Mouse (Mus musculus): ENCODE data around the gene Ankrd54. TPM values are rescaled to one million over a fixed set of nuclear protein-coding genes. Genes with fewer than 3 reads are reported as not detected.
"Not testable (repeated sequence)": the region's sequence is repeated elsewhere in the genome, so short reads cannot be mapped to it uniquely, and the experiment has no call there.

Ankrd54 gene
- polyA plus RNA-seq, 1 experiment from 2014 or later, result 20.2 TPM

DNA sequence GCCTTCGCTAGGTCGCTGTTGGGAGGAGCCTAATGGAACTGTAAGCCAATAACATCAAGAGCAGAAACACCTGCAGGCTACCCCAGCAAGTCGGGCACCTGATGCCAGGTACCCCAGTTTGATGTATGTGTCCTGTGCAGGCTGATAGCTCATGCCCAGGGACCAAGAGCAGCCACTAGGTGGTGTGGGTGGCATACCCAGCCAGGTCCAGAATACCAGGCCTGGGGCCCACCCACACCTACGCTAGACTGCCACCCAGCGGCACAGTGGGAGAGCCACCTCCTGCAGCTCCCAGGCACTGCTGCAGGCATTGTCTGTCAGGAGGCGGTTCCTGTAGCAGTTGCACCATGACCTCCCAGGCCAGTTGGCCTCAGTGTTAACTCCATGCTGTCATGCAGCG, 23.8 kb downstream of the Ankrd54 start:
- peaks cover 10 to 28% of the 10 kb centered on the region in 2 experiments for H3K4me1 ChIP-seq (ENCODE audit: control insufficient read depth in 2 of 2, insufficient read depth in 2 of 2, low read length in 2 of 2)
- no peak overlapping the region for H3K4me2 ChIP-seq (ENCODE audit: low read length)
- no peaks in the 10 kb centered on the region for H3K36me3 ChIP-seq (ENCODE audit: control insufficient read depth, insufficient read depth, low read length)
- no peaks in the 10 kb centered on the region for H3K9me3 ChIP-seq (ENCODE audit: control insufficient read depth, low read length)
- H3K27me3 ChIP-seq (ENCODE audit: control insufficient read depth, insufficient read depth, low read length), result peaks cover 45% of the 10 kb centered on the region
- 14% methylated on average over 7 of the region's 7 CpGs for WGBS
- no peak overlapping the region for H3K27ac ChIP-seq (replicated peaks in 1 of 2; ENCODE audit: control insufficient read depth in 1 of 2, insufficient read depth in 1 of 2, low read depth in 2 of 2, low read length in 2 of 2)
- no peak overlapping the region for H3K9ac ChIP-seq (ENCODE audit: low read length)
- H3K4me3 ChIP-seq (ENCODE audit: control insufficient read depth in 1 of 2, insufficient read depth in 1 of 2, low read depth in 1 of 2, low read length in 2 of 2), result no peak overlapping the region
- peak; percentile 64 for ATAC-seq (ENCODE audit: insufficient number of reproducible peaks, insufficient read depth, low FRiP score, low read depth)

DNA sequence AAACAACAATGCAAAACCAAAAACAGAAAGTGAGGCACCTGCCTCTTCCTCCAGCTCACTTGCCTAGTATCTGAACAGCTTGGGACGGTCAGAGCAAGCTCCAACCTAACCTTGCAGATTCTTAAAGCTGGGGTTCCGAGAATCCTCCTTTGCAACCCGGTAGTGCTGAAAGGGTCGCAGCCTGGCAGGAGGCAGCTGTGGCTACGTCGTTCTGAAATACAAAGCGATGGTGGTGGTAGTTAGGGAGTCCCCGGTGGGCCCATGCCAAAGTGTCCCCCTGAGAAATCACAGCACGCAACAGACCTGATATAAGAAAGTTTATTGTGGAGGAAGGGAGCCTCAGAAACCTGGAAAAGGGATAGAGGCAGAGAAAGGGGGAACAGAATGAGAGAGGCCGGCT, 24.4 kb downstream of the Ankrd54 start:
- Histone ChIP-seq H3K36me3 (ENCODE audit: control insufficient read depth, insufficient read depth, low read length) (no peaks in the 10 kb centered on the region), H3K4me1 (ENCODE audit: control insufficient read depth in 2 of 2, insufficient read depth in 2 of 2, low read length in 2 of 2) (peaks cover 10 to 26% of the 10 kb centered on the region in 2 experiments), H3K9ac (ENCODE audit: low read length) (peak overlapping the region; percentile 38; the same call in 1 of the 2 replicates), H3K4me2 (ENCODE audit: low read length) (0 out of 2 replicates have a peak overlapping the region, but pooled peaks have one; percentile 44), H3K27me3 (ENCODE audit: control insufficient read depth, insufficient read depth, low read length) (peaks cover 40% of the 10 kb centered on the region), H3K27ac (replicated peaks in 1 of 2; ENCODE audit: control insufficient read depth in 1 of 2, insufficient read depth in 1 of 2, low read depth in 2 of 2, low read length in 2 of 2) (no peak overlapping the region), H3K4me3 (ENCODE audit: control insufficient read depth in 1 of 2, insufficient read depth in 1 of 2, low read depth in 1 of 2, low read length in 2 of 2) (no peak overlapping the region), H3K9me3 (ENCODE audit: control insufficient read depth, low read length) (no peaks in the 10 kb centered on the region)
- WGBS, result 65% methylated on average over 10 of the region's 10 CpGs
- no peak for ATAC-seq (ENCODE audit: insufficient number of reproducible peaks, insufficient read depth, low FRiP score, low read depth)

DNA sequence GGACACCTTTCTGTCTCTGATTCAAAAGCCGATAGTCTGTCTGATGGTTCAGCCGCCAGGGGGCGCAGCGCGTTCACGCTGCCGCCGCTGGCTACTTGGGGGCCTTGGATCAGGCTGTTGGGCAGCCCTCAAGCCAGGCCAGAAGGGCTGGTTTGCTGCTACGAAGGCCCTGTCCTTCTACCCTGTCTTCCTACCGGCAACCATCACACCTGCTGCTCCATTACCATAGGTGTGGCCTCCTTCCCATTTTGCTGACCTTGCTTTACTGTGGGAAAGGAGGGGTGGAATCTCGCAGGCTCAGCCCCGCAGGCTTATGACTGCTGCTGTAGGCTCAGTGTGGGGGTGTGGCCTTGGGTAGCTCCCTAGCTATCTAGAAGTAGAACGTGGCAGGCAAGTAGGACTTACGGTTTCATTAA, 24.8 kb downstream of the Ankrd54 start:
- Histone ChIP-seq H3K4me3 (ENCODE audit: control insufficient read depth in 1 of 2, insufficient read depth in 1 of 2, low read depth in 1 of 2, low read length in 2 of 2) (no peak overlapping the region), H3K27me3 (ENCODE audit: control insufficient read depth, insufficient read depth, low read length) (peaks cover 36% of the 10 kb centered on the region), H3K9ac (ENCODE audit: low read length) (peak overlapping the region; percentile 38; the same call in 1 of the 2 replicates), H3K4me1 (ENCODE audit: control insufficient read depth in 2 of 2, insufficient read depth in 2 of 2, low read length in 2 of 2) (peaks cover 10 to 22% of the 10 kb centered on the region in 2 experiments), H3K9me3 (ENCODE audit: control insufficient read depth, low read length) (no peaks in the 10 kb centered on the region), H3K27ac (replicated peaks in 1 of 2; ENCODE audit: control insufficient read depth in 1 of 2, insufficient read depth in 1 of 2, low read depth in 2 of 2, low read length in 2 of 2) (no peak overlapping the region), H3K4me2 (ENCODE audit: low read length) (peak overlapping the region; percentile 44), H3K36me3 (ENCODE audit: control insufficient read depth, insufficient read depth, low read length) (no peaks in the 10 kb centered on the region)
- 8% methylated on average over 14 of the region's 14 CpGs for WGBS
- no peak for ATAC-seq (ENCODE audit: insufficient number of reproducible peaks, insufficient read depth, low FRiP score, low read depth)

DNA sequence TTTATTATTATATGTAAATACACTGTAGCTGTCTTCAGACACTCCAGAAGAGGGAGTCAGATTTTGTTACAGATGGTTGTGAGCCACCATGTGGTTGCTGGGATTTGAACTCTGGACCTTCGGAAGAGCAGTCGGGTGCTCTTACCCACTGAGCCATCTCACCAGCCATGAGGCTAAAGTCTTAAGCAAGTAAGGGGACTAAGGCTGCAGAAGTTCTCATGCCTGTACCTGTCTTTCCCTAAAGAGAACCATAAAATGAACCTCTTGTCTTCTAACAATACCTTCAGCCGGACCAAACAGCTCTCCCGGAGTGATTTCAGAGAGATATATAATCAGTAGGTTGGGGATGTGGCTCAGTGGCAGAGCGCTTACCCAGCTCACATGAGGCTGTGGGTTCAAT, 30.8 kb downstream of the Ankrd54 start:
- H3K27ac ChIP-seq (replicated peaks in 1 of 2; ENCODE audit: control insufficient read depth in 1 of 2, insufficient read depth in 1 of 2, low read depth in 2 of 2, low read length in 2 of 2); H3K9me3 ChIP-seq (ENCODE audit: control insufficient read depth, low read length); H3K4me2 ChIP-seq (ENCODE audit: low read length); H3K27me3 ChIP-seq (ENCODE audit: control insufficient read depth, insufficient read depth, low read length); H3K4me3 ChIP-seq (ENCODE audit: control insufficient read depth in 1 of 2, insufficient read depth in 1 of 2, low read depth in 1 of 2, low read length in 2 of 2); H3K9ac ChIP-seq (ENCODE audit: low read length); ATAC-seq (ENCODE audit: insufficient number of reproducible peaks, insufficient read depth, low FRiP score, low read depth); H3K36me3 ChIP-seq (ENCODE audit: control insufficient read depth, insufficient read depth, low read length): not testable (repeated sequence)
- peaks cover 17 to 26% of the 10 kb centered on the region in 2 experiments for H3K4me1 ChIP-seq (ENCODE audit: control insufficient read depth in 2 of 2, insufficient read depth in 2 of 2, low read length in 2 of 2)
- 87% methylated on average over 5 of the region's 5 CpGs for WGBS

DNA sequence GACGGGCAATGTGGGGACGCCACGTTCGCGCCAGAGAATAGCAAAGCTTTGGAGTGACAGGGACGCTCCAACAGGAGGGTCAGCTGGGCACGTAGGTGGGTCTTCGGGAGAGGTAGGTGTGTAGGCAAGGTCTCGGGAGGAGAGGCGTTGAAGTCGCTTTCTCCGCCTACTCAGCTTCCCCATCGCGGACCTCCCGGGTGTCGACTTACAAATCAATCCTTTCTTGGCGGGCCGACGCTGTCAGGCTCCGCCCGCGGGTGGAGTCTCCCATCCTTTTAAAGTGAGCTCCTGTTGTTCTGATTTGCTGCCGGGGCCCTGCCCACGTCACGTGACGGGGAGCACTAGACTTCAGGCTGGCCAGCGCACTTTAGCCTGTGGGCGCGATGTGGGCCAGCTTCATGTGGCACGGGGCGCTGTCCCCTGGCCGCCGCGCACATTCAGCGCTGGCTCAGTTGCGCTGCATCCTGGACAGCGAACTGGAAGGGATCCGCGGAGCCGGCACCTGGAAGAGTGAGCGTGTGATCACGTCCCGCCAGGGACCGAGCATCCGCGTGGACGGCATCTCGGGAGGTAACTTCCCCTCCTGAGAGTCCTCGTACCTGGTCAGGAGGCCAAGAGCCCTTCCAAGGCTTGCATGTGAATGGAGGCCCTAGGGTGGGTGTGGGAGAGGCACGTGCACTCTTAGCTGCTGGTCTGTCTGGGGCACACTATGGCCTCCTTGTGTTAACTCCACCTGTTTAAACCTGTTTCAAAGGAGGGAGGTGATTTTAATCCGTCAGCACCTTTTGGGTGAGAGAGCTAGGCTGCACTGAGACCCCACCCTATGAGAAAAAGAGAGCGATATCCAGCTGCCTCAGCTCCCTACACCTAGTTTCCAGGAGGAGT, 31.9 kb downstream of the Ankrd54 start:
- ATAC-seq (ENCODE audit: insufficient number of reproducible peaks, insufficient read depth, low FRiP score, low read depth), result peak; percentile 75
- peaks cover 19 to 27% of the 10 kb centered on the region in 2 experiments for H3K4me1 ChIP-seq (ENCODE audit: control insufficient read depth in 2 of 2, insufficient read depth in 2 of 2, low read length in 2 of 2)
- H3K27me3 ChIP-seq (ENCODE audit: control insufficient read depth, insufficient read depth, low read length), result no peaks in the 10 kb centered on the region
- no peaks in the 10 kb centered on the region for H3K9me3 ChIP-seq (ENCODE audit: control insufficient read depth, low read length)
- H3K36me3 ChIP-seq (ENCODE audit: control insufficient read depth, insufficient read depth, low read length), result no peaks in the 10 kb centered on the region
- WGBS, result 1% methylated on average over 52 of the region's 52 CpGs
- peak overlapping the region; percentile 97 for H3K4me2 ChIP-seq (ENCODE audit: low read length)
- H3K4me3 ChIP-seq (ENCODE audit: control insufficient read depth in 1 of 2, insufficient read depth in 1 of 2, low read depth in 1 of 2, low read length in 2 of 2), result peak overlapping the region; percentile 64 to 71
- H3K9ac ChIP-seq (ENCODE audit: low read length), result peak overlapping the region; percentile 99
- H3K27ac ChIP-seq (replicated peaks in 1 of 2; ENCODE audit: control insufficient read depth in 1 of 2, insufficient read depth in 1 of 2, low read depth in 2 of 2, low read length in 2 of 2), result peak overlapping the region; percentile 55 to 95; a peak in 3 of 4 replicates

DNA sequence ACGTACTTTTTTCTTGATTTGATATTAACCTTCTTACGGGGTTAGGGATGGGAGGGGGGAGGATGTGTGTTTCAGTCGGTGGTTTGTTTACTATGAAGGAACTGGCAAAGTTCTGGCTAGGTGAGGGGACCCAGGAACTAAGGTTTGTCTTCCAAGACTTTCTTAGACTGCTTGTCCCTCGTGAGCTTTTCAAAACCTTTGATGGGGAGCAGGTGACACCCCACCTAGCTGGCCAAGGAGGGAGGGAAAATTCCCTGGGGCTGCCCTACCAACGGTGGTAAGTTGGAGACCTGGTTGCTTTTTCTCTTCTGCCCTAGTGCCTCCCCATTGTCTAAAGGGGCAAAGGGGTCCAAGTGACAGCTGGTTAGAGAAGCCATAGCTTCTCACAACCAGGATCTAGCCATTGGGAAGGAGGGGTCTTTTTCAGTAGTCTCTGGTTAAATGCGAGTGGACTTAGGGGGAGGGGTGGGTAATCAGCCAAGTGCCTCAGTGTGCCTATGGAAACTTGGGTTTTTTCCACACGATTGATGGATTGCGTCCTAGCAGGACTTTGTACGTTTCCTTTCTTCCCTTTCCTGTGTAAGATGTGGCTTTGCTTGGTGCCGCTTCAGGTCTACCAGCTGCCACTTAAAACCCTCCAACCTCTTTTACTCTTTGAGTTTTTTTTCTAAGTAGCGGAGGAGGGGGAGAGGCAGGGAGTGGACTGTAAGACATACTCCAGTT, 33.0 kb downstream of the Ankrd54 start:
- peak overlapping the region; percentile 99 for H3K9ac ChIP-seq (ENCODE audit: low read length)
- H3K9me3 ChIP-seq (ENCODE audit: control insufficient read depth, low read length), result no peaks in the 10 kb centered on the region
- H3K4me1 ChIP-seq (ENCODE audit: control insufficient read depth in 2 of 2, insufficient read depth in 2 of 2, low read length in 2 of 2), result peaks cover 24 to 27% of the 10 kb centered on the region in 2 experiments
- peak overlapping the region; percentile 64 to 81 for H3K4me3 ChIP-seq (ENCODE audit: control insufficient read depth in 1 of 2, insufficient read depth in 1 of 2, low read depth in 1 of 2, low read length in 2 of 2)
- H3K27me3 ChIP-seq (ENCODE audit: control insufficient read depth, insufficient read depth, low read length), result no peaks in the 10 kb centered on the region
- 11% methylated on average over 11 of the region's 11 CpGs for WGBS
- peak overlapping the region; percentile 28 to 95; a peak in 2 of 4 replicates for H3K27ac ChIP-seq (replicated peaks in 1 of 2; ENCODE audit: control insufficient read depth in 1 of 2, insufficient read depth in 1 of 2, low read depth in 2 of 2, low read length in 2 of 2)
- ATAC-seq (ENCODE audit: insufficient number of reproducible peaks, insufficient read depth, low FRiP score, low read depth), result no peak
- H3K4me2 ChIP-seq (ENCODE audit: low read length), result peak overlapping the region; percentile 97
- no peaks in the 10 kb centered on the region for H3K36me3 ChIP-seq (ENCODE audit: control insufficient read depth, insufficient read depth, low read length)

DNA sequence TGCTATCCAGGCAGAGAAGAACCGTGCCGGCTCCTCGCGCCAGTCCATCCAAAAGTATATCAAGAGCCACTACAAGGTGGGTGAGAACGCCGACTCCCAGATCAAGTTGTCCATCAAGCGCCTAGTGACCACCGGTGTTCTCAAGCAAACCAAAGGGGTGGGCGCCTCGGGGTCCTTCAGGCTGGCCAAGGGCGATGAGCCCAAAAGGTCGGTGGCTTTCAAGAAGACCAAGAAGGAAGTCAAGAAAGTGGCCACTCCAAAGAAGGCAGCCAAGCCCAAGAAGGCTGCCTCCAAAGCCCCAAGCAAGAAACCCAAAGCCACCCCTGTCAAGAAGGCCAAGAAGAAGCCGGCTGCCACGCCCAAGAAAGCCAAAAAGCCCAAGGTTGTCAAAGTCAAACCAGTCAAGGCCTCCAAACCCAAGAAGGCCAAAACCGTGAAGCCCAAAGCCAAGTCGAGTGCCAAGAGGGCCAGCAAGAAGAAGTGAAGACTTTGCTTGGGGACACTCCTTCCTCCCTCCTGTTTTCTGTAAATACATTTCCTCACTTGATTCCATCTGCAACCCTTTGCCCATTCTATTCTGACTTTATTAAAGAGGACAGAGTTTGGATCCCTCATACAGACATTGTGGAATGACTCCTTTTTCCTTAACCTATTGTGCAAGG, 33.7 kb downstream of the Ankrd54 start:
- peak overlapping the region; percentile 97 for H3K4me2 ChIP-seq (ENCODE audit: low read length)
- no peak for ATAC-seq (ENCODE audit: insufficient number of reproducible peaks, insufficient read depth, low FRiP score, low read depth)
- no peaks in the 10 kb centered on the region for H3K27me3 ChIP-seq (ENCODE audit: control insufficient read depth, insufficient read depth, low read length)
- H3K36me3 ChIP-seq (ENCODE audit: control insufficient read depth, insufficient read depth, low read length), result no peaks in the 10 kb centered on the region
- peaks cover 24 to 27% of the 10 kb centered on the region in 2 experiments for H3K4me1 ChIP-seq (ENCODE audit: control insufficient read depth in 2 of 2, insufficient read depth in 2 of 2, low read length in 2 of 2)
- H3K9ac ChIP-seq (ENCODE audit: low read length), result peak overlapping the region; percentile 99
- H3K4me3 ChIP-seq (ENCODE audit: control insufficient read depth in 1 of 2, insufficient read depth in 1 of 2, low read depth in 1 of 2, low read length in 2 of 2), result peak overlapping the region; percentile 64 to 81
- no peaks in the 10 kb centered on the region for H3K9me3 ChIP-seq (ENCODE audit: control insufficient read depth, low read length)
- peak overlapping the region; percentile 85 to 95 for H3K27ac ChIP-seq (replicated peaks in 1 of 2; ENCODE audit: control insufficient read depth in 1 of 2, insufficient read depth in 1 of 2, low read depth in 2 of 2, low read length in 2 of 2)
- 24% methylated on average over 16 of the region's 16 CpGs for WGBS
